Mouse (Mus musculus): ENCODE data around the gene Retn. TPM values are rescaled to one million over a fixed set of nuclear protein-coding genes. Genes with fewer than 3 reads are reported as not detected.

Gene Retn
- total RNA-seq, 2 experiments from 2014 or later = 1.7 to 5.2 TPM

DNA sequence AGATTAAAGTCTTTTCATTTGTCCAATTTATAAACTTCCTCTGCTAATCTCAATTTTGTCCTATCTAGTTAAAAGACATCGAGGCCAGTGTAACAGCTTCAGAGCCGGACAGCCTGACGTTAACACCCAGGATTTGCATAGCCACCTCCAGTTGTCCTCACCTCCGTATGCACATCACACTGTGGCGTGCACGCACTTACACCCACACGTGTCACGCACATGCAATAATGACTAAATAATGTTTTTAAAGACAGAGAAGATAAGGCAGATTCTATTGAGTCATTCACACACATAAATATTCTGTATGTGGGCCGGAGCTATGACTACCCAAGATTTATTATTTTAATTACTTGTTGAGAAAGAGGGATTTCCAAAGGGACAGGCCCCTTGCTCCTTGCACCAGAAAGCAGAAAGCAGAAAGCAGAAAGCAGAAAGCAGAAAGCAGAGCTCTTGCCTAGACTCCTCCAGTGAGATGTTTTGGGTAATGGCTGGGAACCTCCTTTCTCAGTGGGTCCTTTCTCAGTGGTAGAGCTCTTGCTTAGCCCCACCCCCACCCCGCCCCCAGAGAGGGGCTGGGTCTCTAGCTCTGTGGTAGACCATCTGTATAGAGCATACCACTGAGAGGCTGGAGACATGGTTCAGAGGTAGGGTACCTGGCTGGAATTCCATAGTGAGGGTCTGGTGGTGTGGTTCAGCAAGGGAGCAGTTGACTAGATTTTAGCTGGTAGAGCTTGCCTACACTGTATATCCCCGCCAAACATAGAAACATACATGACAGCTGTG is 653 bp upstream of the Retn start:
- intact Hi-C loops (cut with DNase I) = no loop called here
- no peak for DNase-seq

DNA sequence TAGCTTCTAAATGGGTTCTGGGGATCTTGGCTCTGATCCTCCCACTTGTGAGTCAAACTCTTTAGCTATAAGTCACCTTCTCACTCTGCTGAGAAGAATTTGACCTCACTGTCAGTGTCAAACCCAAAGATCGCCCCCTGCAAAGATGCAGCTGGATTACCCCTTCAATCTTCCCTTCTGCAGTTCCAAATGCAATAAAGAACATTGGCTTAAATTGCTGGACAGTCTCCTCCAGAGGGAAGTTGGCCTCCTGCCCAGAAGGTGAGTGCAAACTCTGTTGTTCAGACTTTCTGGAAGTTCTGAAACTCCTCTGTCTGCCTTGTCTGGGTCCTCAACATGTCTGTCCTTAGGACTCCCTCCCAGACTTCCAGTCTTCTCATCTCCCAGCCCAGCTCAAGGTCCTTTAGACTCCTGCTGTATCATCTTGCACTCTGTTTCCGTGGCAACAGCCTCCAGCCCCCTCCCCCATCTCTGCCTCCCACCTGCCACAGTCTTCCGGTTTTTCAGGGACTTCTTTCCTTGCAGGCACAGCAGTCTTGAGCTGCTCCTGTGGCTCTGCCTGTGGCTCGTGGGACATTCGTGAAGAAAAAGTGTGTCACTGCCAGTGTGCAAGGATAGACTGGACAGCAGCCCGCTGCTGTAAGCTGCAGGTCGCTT is 1.3 kb downstream of the Retn start:
- intact Hi-C loops (cut with DNase I) = no loop called here
- DNase-seq = no peak

DNA sequence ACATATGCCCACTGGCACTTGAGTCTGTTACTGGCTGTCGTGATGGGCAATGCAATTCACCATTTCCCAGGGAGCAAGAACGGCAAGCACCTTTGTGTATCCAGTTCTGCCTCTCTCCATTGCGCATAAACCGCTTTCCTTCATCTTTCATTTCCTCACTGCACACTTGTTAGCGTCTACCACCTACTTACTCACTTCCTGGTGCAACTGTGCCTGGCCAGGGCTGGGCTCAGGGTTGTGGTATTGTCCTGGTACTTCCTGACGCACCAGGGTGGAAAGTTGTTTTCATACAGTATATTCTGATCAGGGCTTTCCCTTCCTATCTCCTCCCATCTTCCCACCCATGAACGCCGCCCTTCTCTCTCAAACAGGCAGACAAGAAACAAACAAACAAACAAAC is 5.3 kb downstream of the Retn start:
- intact Hi-C loops (cut with DNase I) = no loop called here
- no peak for DNase-seq

DNA sequence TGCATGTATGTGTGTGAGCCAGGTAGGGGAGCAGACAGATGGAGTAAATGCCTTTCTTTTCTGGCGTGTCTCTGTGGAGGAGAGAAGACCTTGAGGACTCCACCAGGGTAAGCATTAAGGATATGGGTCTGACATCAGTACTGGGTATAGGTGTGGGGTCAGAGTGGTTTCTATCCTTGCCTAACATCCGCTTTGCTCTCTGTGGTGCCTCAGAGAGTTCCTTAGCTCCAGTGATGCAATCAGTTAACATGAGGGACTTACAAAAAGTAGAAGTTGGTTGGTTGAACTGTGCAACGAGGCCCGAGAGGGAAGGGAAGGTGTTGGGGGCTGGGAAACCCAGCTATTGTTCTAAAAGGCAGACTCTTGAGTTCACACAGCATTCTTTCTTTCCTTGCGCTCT is 8.8 kb downstream of the Retn start:
- intact Hi-C loops (cut with DNase I) = no loop called here
- no peak for DNase-seq

DNA sequence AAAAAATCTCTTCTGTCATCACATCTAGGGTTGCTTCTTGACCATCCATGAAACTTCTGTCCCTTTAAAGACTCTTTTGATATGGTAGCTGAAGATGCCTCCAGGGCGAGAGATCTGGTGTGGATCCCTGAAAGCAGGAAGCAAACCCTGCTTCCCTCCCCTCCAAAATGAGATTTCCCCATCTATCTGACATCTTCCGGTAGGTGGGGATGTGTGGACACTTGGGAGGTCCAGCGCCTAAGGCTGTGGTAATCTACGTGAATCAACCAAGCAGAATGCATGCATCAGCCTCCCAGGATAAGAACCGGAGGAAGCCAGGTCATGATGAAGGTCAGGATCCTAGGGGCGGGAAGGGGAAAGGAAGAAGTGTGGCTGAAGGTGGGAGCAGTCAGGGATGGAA is 9.9 kb downstream of the Retn start, which contains the start of gene Mcemp1:
TSS of gene Mcemp1 (plus strand) at position 248 of the 400 bp plus-strand sequence.
- intact Hi-C loops (cut with DNase I) = no loop called here
- DNase-seq = no peak

DNA sequence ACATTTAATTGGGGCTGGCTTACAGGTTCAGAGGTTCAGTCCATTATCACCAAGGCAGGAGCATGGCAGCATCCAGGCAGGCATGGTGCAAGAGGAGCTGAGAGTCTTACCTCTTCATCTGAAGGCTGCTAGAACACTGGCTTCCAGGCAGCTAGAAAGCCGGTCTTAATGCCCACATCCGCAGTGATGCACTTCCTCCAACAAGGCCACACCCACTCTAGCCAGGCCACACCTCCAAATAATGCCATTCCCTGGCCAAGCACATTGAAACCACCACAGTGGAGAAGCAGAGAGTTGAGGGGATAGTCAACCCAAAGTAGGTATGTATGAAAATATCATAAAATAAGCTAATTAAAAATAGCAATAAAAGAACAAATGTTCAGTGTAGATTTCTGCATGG is 14.8 kb downstream of the Retn start:
- intact Hi-C loops (cut with DNase I) = loop anchor here (10.0 kb wide), 2 partner anchors 206 to 316 kb away; partner anchors contain the start of genes A430078G23Rik and Pex11g
- DNase-seq = no peak

DNA sequence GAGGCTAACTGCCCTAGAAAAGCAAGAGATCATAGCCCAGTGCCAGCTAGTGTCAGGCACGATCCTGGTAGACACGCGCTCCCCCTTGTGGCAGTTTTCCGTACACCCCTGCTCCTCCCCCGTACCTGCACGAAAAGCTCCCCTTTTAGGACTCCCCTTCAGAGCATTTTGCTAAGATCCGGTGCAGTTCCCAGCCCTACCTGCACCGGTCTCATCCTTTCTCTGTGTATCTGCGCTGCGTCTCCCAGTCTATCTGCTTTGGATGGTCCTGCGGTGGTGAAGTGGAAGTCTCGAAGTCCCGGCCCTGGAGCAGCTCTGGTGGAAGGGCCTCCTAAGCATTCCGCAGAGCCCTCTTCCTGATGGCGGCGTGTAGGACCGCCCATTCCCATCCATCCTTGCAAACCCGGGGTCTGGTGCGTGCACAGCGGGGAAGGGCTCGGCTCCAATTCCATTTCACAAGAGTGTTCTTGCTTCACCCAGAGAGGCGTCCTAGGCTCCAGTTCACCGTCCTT is 16.5 kb downstream of the Retn start, which contains the start of gene Fcor:
TSS of gene Fcor (minus strand) at position 383 of the 512 bp plus-strand sequence.
- intact Hi-C loops (cut with DNase I) = loop anchor here (1.0 to 10.0 kb wide), 3 partner anchors 113 to 317 kb away; partner anchors contain the start of genes A430078G23Rik and Pex11g
- peak; percentile 78 to 88 for DNase-seq

DNA sequence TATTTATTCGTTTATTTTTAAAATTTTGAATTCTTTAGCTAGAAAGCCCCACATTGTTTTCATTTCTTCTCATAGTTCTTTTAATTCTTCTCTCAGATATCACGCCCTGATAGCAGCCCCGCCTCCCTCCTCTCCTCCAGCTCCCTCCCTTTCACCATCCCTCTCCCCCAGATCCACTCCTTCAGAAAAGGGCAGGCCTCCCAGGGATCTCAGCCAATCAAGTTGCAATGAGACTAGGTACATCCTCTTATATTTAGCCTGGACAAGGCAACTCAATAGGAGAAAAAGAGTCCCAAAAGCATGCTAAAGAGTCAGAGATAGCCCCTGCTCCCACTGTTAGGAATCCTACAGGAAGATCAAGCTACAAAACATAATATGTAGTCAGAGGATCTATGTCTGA is 19.1 kb downstream of the Retn start:
- intact Hi-C loops (cut with DNase I) = loop anchor here (5.0 to 10.0 kb wide), 3 partner anchors 52 to 320 kb away; partner anchors contain the start of genes A430078G23Rik, Pet100, Pex11g and Xab2
- no peak for DNase-seq

DNA sequence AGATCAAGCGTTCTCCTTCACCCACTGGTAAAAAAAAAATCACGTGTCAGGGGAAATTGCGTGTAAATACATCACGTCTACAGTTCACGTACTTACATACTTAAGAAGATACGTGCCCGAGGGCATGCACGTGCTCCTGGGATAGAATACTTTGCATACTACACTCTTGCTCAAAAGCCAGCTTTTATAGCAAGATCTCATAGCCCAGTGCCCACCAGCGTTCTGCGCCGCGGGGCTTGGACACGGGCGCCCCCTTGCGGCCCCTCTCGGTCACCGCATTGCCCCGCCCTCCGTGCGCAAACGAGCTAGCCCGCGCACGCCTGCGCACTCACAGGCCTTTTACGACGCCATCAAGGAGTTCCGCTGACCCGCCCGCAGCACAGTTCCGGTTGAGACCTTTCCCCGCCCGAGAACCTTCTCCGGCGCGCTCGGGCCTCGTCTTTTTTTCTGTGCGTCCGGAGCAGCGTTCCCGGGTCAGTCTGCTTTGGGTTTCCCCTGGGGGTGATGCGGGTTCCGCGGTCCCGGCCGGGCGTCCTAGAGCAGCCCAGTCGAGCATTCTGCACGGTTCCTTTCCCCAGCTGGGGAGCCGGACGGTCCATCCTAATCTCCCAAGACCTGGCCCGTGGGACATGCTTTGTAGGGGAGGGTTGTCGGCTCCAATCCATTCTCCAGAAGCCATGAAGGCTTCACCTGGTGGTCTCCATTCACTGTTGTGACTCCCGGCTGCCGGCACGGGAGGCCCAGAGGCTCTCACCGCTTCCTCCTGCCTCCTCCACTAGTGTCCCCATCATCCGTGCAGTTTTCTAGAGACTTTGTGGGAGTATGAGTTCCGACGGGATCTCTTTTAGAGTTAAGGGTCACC is 20.8 kb downstream of the Retn start, which contains the start of gene Trappc5:
TSS of gene Trappc5 (plus strand) at position 169 of the 862 bp plus-strand sequence.
- DNase-seq = peak; percentile 94 to 96
- intact Hi-C loops (cut with DNase I) = loop anchor here (5.0 to 10.0 kb wide), 3 partner anchors 54 to 322 kb away; partner anchors contain the start of genes A430078G23Rik, Pet100, Pex11g and Xab2

DNA sequence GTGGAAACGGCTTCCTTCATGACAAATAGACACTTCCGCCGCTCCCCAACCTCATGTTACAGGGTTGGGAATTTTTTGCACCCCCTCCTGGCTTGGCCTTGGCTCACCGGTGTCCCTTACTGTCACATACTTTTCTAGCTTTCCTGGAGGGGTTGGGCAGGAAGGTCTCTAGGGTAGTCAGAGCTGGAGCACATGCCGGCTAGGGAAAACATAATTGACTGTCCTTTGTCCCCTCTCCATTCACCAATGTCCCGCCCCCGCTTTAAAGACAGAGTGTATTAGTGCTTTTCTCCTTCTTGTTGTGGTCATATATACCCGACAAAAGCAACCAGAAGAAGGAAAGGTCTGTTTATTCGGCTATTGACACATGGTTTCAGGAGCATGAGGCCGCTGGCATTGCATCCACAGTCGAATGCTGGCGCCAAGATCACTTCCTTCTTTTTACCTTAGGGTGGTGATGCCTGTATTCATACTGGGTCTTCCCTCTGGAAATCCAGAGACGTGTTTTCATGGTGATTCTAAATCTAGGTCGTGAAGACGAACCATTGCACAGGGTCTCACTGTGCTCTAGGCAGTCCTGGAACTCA is 21.5 kb downstream of the Retn start:
- DNase-seq = peak in 1 of 2 experiments; percentile 10
- intact Hi-C loops (cut with DNase I) = loop anchor here (5.0 to 10.0 kb wide), 3 partner anchors 55 to 322 kb away; partner anchors contain the start of genes A430078G23Rik, Pet100, Pex11g and Xab2

DNA sequence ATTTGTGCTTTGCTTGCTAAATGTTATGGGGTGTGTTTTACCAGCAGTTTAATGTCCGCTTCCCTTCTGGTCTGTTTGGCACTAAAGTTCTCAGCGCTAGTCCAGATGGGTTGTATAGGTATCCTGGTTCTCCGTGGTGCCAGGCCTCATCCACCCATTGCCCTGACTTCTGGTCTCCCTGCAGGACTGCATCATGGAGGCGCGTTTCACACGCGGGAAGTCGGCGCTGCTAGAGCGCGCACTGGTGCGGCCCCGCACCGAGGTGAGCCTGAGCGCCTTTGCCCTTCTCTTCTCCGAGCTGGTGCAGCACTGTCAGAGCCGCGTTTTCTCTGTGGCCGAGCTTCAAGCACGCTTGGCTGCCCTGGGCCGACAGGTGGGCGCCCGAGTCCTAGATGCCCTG is 23.3 kb downstream of the Retn start:
- intact Hi-C loops (cut with DNase I) = loop anchor here (5.0 to 10.0 kb wide), 3 partner anchors 57 to 324 kb away; partner anchors contain the start of genes A430078G23Rik, Pet100, Pex11g and Xab2
- DNase-seq = no peak

DNA sequence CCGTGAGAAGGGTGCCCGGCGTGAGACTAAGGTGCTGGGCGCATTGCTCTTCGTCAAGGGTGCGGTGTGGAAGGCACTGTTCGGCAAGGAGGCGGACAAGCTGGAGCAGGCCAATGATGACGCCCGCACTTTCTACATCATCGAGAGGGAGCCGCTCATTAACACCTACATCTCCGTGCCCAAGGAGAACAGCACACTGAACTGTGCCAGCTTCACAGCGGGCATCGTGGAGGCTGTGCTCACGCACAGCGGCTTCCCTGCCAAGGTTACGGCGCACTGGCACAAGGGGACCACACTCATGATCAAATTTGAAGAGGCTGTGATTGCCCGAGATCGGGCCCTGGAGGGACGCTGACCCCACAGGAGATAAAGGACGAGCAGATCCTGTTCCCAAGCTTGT is 23.7 kb downstream of the Retn start:
- DNase-seq = no peak
- intact Hi-C loops (cut with DNase I) = loop anchor here (5.0 to 10.0 kb wide), 3 partner anchors 57 to 324 kb away; partner anchors contain the start of genes A430078G23Rik, Pet100, Pex11g and Xab2

DNA sequence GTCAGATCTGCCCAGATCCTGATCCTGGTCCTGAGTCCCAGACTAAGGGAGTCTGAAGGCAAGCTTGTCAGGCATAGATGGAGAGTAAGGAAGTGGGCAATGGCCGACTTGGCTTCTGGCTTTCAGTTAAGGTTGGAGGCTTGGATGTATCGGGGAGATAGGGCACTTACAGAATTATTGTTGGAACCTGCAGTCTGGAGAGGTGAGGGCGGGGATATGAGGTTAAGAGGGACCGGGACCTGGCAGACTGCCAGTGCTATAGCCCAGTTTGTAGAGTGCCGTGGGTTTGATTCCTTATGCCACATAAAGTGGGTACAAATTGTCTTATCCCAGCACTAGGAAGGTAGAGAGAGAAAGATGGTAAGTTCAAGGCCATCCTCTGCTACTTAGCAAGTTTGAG is 24.1 kb downstream of the Retn start:
- intact Hi-C loops (cut with DNase I) = loop anchor here (5.0 to 10.0 kb wide), 3 partner anchors 57 to 325 kb away; partner anchors contain the start of genes A430078G23Rik, Pet100, Pex11g and Xab2
- DNase-seq = no peak

DNA sequence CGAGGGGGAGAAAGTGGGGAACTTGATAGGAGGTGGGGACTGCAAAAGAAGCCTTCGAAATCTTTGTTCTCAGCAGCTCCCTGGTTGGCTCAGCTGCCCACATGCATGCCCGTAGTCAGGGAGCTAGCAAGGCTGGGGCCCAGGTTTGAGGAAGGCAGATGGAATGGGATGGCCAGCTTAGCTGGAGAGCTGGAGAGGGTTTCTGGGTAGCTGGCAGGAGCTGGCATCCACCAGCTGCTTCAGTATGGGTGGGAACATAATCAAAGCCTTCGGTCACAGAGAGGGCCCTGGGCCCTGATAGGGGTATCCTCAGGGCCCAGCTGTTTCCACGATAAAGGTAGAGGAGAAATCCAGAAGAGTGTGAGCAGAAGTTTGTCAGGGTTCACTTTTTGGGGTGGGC is 26.9 kb downstream of the Retn start:
- intact Hi-C loops (cut with DNase I) = no loop called here
- no peak for DNase-seq

DNA sequence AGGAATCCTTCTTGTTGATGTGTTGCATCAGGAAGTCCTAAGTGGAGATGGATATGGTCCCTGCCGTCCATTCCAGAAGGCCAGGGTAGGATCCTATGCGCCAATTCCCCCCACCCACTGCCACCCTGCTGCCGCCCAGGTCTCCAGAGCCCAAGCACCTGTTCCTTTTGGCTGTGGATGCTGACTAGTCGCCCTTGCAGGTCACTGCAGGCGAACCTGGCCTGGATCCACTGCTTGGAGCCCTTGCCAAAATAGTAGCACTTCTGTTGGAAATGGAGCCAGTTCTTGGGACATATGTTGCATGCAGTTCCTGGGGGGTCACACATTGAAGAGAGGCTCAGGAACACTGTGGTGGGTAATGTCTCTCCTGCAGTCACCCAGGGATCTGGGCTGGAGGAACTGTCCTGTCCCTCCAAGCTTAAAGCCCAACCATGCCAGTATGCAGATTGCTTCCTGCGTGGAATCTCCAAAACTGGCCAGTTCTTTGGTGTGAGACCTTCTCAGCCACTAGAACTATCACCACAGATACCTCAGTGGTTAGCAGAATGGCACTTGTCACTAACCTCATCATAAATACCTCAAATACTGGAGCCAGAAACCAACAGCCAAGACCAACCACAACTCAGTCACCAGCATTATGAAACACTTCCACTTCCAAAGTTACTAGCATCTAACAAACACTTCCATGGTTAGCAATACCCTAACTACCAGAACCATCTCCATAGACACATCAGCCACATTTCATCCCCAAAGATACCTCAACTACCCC is 28.0 kb downstream of the Retn start:
- DNase-seq = peak in 1 of 2 experiments; percentile 35
- intact Hi-C loops (cut with DNase I) = no loop called here

DNA sequence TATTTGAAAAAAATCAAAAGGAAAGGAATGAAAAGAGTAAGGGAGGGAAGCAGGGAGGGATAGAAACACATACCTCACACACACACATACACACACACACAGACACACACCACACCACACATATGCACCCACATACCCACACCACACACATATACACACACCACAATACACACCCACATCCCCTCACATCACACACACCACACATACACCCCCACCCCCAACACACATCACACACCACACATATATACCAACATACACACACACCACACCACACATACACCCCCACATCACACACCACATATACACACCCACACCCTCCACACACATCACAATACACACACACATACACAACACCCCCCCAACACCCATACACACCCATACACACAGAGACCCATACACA is 29.0 kb downstream of the Retn start:
- no peak for DNase-seq
- intact Hi-C loops (cut with DNase I) = no loop called here

DNA sequence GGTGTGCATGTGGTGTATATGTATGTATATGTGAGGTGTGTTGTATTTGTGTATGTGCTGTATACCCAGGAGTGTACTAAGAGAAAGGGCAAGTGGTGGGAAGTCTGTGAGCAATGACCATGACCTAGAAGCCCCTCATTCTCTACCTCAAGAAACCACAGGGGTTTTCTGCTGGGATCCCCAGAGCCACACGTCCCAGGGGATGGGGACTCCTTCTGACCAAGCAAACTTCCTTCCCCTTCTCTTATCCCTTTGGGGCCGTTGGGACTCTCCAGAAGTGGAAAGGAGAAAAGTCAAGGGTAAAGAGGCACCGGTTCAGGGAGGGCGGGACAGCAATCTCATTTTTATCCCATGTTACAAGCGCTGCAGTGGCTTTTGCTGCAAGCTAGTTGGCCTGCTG is 29.9 kb downstream of the Retn start:
- DNase-seq = no peak
- intact Hi-C loops (cut with DNase I) = no loop called here

DNA sequence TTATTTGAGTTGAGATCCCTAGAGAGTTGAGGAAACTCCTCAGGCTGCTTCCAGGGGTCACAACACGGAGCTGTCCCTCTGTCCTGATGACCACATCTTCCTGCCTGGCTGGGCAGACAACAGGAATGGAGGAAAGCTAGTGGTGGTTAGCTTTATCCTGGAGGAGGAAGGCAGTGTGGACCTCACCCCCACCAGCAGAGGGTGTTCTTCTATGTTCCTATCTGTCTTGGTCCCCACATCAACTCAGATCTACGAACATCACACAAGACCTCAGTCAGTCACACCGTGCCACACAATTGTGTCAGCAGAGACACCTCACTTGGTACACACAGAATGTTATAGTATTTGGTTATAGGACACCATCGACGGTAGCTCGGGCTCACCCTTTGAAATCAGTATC is 32.0 kb downstream of the Retn start:
- DNase-seq = no peak
- intact Hi-C loops (cut with DNase I) = no loop called here

DNA sequence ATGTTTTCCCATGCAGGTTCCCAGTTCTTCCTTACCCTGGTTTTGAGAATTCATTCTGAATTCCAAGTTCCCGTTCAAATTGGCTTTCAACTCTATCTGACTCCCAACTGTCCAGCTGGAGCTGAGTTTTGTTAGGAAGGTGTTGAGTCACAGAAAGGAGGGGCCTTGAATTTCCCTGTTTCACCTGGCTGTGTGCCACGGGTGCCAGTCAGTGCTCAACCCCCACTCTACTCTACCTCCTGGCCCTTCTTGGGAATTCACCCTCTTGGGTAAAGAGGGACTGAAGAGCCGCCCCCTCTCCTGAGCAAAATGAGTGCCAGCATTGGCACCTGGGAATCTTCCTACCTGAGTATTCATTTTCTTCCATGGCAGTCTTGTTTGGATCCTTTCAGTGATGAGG is 35.2 kb downstream of the Retn start:
- intact Hi-C loops (cut with DNase I) = no loop called here
- DNase-seq = no peak

Measured in heart, postnatal 14 days (tissue).